Comparison of ENCODE assay signal across 8 mouse cellular contexts in genomic region chr11:107275902-107276301, GRCm38 (mm10).
A peak's percentile ranks its signal among the peaks of the same experiment; 100 is the strongest.
DNase-seq lines count a peak whose midpoint lies in the region; ATAC-seq and TF ChIP-seq lines count a peak whose summit lies in the region.

No protein-coding gene starts in this region.

- no peak overlapping the region for H3K27ac ChIP-seq in hindbrain, embryonic 10.5 days
- no peak overlapping the region for H3K27ac ChIP-seq in hindbrain, embryonic 12.5 days
- H3K27ac ChIP-seq in heart, adult 2 months: peak overlapping the region; percentile 88
- no peak overlapping the region for H3K27ac ChIP-seq in kidney, embryonic 15.5 days
- H3K27ac ChIP-seq in stomach, embryonic 16.5 days (ENCODE audit: low read length): no peak overlapping the region

- H3K4me3 ChIP-seq in hindbrain, embryonic 10.5 days: no peak overlapping the region
- no peak overlapping the region for H3K4me3 ChIP-seq in hindbrain, embryonic 12.5 days
- H3K4me3 ChIP-seq in heart, adult 2 months: no peak overlapping the region
- no peak overlapping the region for H3K4me3 ChIP-seq in kidney, embryonic 15.5 days (replicated peaks)
- no peak overlapping the region for H3K4me3 ChIP-seq in stomach, embryonic 16.5 days (replicated peaks; ENCODE audit: low read length)

- no peaks in the 10 kb centered on the region for H3K79me2 ChIP-seq in heart, adult 2 months (replicated peaks; ENCODE audit: control insufficient read depth, insufficient read depth, low read length)

- 35% methylated on average over 6 of the region's 6 CpGs for WGBS in hindbrain, embryonic 10.5 days
- WGBS in hindbrain, embryonic 12.5 days: 33% methylated on average over 6 of the region's 6 CpGs
- 17% methylated on average over 6 of the region's 6 CpGs for WGBS in heart, adult 2 months
- WGBS in kidney, embryonic 15.5 days: 27% methylated on average over 6 of the region's 6 CpGs
- whole genome bisulfite sequencing in stomach, embryonic 16.5 days: 26% methylated on average over 6 of the region's 6 CpGs

- H3K4me2 ChIP-seq in hindbrain, embryonic 12.5 days (replicated peaks): no peak overlapping the region
- H3K4me2 ChIP-seq in kidney, embryonic 15.5 days: no peak overlapping the region
- H3K4me2 ChIP-seq in stomach, embryonic 16.5 days (ENCODE audit: low read depth, low read length): no peak overlapping the region

- DNase-seq in hindbrain, embryonic 10.5 days (ENCODE audit: low spot score): peak; percentile 41
- DNase-seq in ZHBTc4 (ENCODE audit: low read depth, low spot score): peak; percentile 83
- peak; percentile 76 to 79 for DNase-seq in cerebellum, postnatal 36 days
- peak; percentile 72 to 77 for DNase-seq in heart, adult 2 months
- DNase-seq in lung, postnatal 10 days: peak; percentile 71

- no peak for ATAC-seq in hindbrain, embryonic 12.5 days (ENCODE audit: low FRiP score)
- 0 out of 2 replicates have a peak, but pooled peaks have one; percentile 55 for ATAC-seq in kidney, embryonic 15.5 days (replicated peaks; ENCODE audit: low FRiP score)
- 0 out of 2 replicates have a peak, but pooled peaks have one; percentile 39 for ATAC-seq in stomach, embryonic 16.5 days (ENCODE audit: insufficient read depth, low FRiP score)

- no peaks in the 10 kb centered on the region for H3K36me3 ChIP-seq in hindbrain, embryonic 10.5 days
- H3K36me3 ChIP-seq in hindbrain, embryonic 12.5 days: no peaks in the 10 kb centered on the region
- H3K36me3 ChIP-seq in heart, adult 2 months (ENCODE audit: control insufficient read depth, insufficient read depth, low read length): peaks cover 6% of the 10 kb centered on the region
- no peaks in the 10 kb centered on the region for H3K36me3 ChIP-seq in kidney, embryonic 15.5 days
- no peaks in the 10 kb centered on the region for H3K36me3 ChIP-seq in stomach, embryonic 16.5 days (ENCODE audit: control insufficient read depth, insufficient read depth, low read length)

- intact Hi-C loops in heart, adult 2 months (cut with DNase I): loop anchor here (1.0 to 5.0 kb wide), 4 partner anchors 56 to 196 kb away; no protein-coding TSS in a partner anchor

- no peak for TF ChIP-seq POLR2A in heart, adult 2 months (IDR thresholded peaks at IDR 0.05; ENCODE audit: insufficient read depth, low read depth, low read length)

- no peaks in the 10 kb centered on the region for H3K27me3 ChIP-seq in hindbrain, embryonic 10.5 days (ENCODE audit: insufficient read depth, poor library complexity, severe bottlenecking)
- H3K27me3 ChIP-seq in hindbrain, embryonic 12.5 days: no peaks in the 10 kb centered on the region
- no peaks in the 10 kb centered on the region for H3K27me3 ChIP-seq in heart, adult 2 months (ENCODE audit: control insufficient read depth, insufficient read depth, low read length)
- no peaks in the 10 kb centered on the region for H3K27me3 ChIP-seq in kidney, embryonic 15.5 days
- no peaks in the 10 kb centered on the region for H3K27me3 ChIP-seq in stomach, embryonic 16.5 days (ENCODE audit: control insufficient read depth, insufficient read depth, low read length)

- H3K9ac ChIP-seq in hindbrain, embryonic 12.5 days: no peak overlapping the region
- no peak overlapping the region for H3K9ac ChIP-seq in heart, adult 2 months (ENCODE audit: low read depth, low read length)
- no peak overlapping the region for H3K9ac ChIP-seq in kidney, embryonic 15.5 days
- H3K9ac ChIP-seq in stomach, embryonic 16.5 days (ENCODE audit: low read length): no peak overlapping the region

- H3K9me3 ChIP-seq in hindbrain, embryonic 10.5 days: no peaks in the 10 kb centered on the region
- no peaks in the 10 kb centered on the region for H3K9me3 ChIP-seq in hindbrain, embryonic 12.5 days (replicated peaks)
- no peaks in the 10 kb centered on the region for H3K9me3 ChIP-seq in kidney, embryonic 15.5 days (replicated peaks)
- no peaks in the 10 kb centered on the region for H3K9me3 ChIP-seq in stomach, embryonic 16.5 days (replicated peaks; ENCODE audit: control insufficient read depth, low read length)

- H3K4me1 ChIP-seq in hindbrain, embryonic 10.5 days (replicated peaks): peaks cover 48% of the 10 kb centered on the region
- peaks cover 24% of the 10 kb centered on the region for H3K4me1 ChIP-seq in hindbrain, embryonic 12.5 days
- peaks cover 19% of the 10 kb centered on the region for H3K4me1 ChIP-seq in heart, adult 2 months (ENCODE audit: control insufficient read depth, insufficient read depth, low read length)
- H3K4me1 ChIP-seq in kidney, embryonic 15.5 days: peaks cover 40% of the 10 kb centered on the region
- peaks cover 11% of the 10 kb centered on the region for H3K4me1 ChIP-seq in stomach, embryonic 16.5 days (ENCODE audit: control insufficient read depth, insufficient read depth, low read length)

- TF ChIP-seq CTCF in heart, adult 2 months (IDR thresholded peaks at IDR 0.05): peak; percentile 84

- peak; percentile 98 for TF ChIP-seq EP300 in heart, adult 2 months (IDR thresholded peaks at IDR 0.05; ENCODE audit: insufficient read depth, low read depth, low read length)
